Mouse (Mus musculus) retina, embryonic 14.5 days (tissue): ENCODE measurements around the gene Tiprl.

ENCODE experiments used
- DNase-seq: peaks from one replicate; pipeline ENCODE4 v3.0.0-alpha.2; 2015; ENCODE audit warnings: low spot score

Tiprl gene

DNA sequence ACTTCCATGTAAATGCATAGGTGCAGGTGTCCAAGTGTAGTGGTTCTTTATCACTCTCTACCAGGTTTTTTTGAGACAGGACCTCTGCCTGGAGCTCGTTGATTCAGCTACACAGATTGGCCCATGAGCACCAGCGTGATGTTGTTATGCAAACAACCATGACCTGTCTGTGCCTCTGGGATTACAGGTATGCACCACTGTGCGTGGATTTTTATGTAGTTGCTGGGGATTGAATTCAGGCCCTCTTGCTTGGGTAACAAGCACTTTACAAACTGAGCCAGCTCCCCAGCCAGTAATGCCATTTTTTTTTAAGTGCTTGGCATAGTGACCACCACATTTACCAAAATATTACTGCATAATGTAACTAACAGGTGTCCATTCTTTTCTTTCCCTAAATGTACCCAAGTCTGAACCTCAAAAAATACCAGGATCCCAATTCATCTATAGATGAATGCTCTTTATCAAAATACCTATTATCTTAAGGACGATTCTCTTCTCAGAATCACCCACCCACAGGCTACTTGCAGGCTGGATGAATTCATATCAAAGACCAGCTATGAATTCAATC is 35.3 kb downstream of the Tiprl start:
- DNase-seq = no peak

GRCm38 (mm10) chr1:165200748-165201147 is 36.0 kb downstream of the Tiprl start:
- no peak for DNase-seq

DNA sequence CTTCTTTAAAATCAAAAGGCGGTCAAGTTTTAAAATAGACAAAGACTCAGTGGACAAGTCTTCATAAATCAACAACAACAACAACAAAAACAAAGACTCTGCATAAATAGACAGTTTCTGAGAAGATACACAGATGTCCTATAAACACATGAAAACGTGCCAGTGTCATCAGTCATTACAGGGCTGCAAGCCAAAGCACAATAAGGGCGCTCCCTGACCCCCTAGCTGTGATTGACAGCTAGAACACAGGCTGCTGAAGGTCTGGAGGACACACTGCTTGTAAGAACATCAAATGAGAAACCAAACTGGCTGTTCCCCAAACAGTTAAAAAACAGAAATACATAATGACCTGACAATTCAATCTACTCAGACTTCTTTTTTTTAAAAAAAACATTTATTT is 37.2 kb downstream of the Tiprl start:
- DNase-seq = no peak

DNA sequence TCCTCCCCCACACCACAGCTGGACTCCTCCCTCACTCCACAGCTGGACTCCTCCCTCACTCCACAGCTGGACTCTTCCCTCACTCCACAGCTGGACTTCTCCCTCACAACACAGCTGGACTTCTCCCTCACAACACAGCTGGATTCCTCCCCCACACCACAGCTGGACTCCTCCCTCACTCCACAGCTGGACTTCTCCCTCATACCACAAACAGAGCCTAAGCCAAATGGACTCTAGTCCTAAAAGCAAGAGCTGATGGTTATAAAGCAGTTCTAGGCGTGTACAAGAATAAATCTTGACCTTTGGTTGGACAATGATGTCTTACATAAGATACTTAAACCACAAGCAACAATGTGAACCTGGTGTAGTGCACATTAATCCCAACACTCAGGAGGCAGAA is 37.8 kb downstream of the Tiprl start:
- DNase-seq = no peak

DNA sequence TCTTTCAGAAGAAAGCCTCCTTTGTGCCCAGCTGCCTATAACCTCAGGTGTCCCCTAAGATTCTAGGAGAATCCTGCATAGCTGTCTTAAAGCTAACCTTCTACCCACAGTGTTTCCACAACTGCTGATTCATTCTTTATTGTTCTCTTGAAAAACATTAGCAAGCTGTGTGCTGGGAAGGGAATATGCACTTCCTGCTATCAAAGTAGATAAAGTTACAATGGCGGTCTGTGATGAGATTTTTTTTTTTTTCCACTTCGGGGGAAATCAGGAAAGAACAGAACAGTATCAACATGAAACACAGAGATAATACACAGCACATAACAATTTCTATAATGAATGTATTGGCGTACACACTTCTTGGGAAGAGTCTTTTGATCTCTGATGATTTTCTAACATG is 38.9 kb downstream of the Tiprl start:
- DNase-seq = no peak

GRCm38 (mm10) chr1:165195396-165195960 is 41.3 kb downstream of the Tiprl start:
- DNase-seq = no peak

DNA sequence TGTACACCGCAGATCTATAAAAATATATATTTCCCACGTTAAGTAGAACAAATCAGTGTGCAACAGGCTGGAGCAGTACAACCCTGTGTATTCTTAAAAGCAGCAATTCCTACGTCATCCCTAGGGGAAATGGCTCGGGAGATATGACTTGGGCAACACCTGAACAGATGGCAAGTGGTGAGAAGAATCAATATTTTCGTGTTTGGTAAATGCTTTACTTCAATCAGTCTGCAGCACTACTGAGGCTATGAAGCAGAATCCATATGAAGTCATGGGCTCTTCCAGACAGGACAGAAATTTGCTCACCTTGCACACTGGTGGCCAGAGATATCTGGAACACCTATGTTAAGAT is 42.2 kb downstream of the Tiprl start:
- DNase-seq = no peak

DNA sequence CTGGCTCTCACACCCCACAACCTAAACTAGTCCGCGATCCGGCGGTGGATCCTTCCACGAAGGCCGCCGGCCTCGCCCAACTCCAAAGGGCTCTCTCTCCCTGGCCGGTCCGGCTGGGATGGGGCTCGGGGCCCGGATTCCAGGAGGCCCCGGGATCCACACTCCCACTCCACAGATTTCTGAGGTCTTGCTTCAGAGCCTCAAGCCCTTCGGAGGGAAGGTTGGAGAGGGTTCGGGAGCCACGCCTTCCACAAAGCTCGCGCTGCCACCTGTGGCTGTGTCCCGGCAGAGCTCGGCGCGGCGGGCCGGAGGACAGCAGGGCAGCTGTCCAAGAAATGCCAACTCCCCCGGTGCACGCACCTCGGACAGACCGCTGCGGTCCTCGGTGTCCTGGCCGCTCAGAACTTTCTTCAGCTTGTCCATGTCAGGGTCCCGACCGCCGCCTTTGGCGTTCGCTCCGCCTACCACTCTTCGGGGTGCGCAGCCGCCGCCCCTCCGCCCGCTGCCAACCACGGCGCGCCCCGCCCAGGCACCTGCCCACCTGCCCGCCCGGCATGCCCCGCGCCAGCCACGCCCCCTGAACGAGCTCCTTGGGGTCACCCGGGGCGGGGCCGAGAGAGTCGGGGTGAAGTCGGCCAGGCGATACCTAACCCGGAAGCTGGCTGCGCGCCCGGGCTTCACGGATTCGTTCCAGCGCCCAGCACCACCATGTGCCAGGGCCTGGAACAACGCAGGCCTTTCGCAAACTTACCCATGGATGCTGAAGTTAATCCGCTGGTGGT is 42.7 kb downstream of the Tiprl start, which contains the start of gene Sft2d2:
TSS of gene Sft2d2 (minus strand) at position 559 of the 782 bp plus-strand sequence.
- DNase-seq = peak; percentile 80

DNA sequence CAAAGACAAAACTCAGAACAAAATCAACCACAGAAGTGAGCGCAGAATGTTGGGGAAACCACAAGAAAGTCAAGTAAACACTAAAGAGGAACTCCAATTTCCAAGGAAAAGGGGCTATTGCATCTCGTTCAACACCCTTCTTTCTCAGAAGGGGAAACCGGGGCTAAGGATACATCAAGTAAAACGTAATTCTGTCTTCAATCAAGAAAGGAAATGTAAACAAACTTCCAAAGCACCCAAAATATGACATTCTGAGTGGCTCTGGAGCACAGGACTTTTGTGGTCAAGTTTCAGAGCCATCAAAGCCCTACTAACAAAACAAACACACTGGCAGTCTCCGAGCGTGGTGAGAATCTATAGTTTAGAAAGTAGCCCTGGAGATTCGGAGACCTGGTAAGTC is 43.4 kb downstream of the Tiprl start:
- no peak for DNase-seq

GRCm38 (mm10) chr1:165192714-165193264 is 44.0 kb downstream of the Tiprl start:
- no peak for DNase-seq

GRCm38 (mm10) chr1:165192102-165192501 is 44.7 kb downstream of the Tiprl start:
- DNase-seq = no peak

DNA sequence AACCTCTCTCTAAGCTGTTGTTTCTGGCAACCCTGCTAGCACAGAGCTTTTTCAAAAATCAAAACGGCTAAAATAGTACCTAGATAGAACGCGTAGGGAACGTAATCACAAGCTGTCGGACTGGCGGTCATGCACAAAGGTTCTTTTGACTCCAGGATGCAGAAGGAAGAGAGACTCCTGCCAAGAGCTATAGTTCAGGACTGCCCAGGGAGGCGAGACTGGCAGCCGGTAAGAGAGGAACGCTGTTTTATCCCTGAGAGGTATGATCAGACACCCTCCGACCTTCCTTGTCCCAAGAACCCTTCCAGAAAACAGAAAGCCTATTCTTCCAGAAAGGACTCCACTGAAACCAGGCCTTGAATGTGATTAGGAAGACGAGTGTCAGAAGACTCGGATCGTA is 45.2 kb downstream of the Tiprl start:
- no peak for DNase-seq

GRCm38 (mm10) chr1:165190571-165191273 is 46.1 kb downstream of the Tiprl start:
- DNase-seq = no peak

DNA sequence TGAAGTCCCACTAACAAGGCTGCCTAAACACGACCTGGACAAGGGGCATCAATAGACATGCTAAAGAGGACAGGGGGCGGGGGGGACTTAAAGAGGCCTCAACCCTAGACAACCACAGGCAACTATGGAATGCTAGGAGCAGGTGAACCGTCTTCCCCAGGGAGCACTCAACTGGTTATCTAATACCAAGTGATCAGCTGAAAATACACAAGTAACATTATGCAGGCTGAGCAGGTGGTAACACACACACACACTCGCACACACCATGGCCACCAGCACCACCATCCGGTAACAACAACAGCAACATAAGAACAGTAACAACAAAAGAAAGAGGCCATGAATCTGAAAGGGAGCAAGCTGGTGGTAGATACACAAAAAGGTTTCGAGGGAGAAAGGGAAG is 46.7 kb downstream of the Tiprl start:
- DNase-seq = no peak

- DNase-seq = no peak
Measured at GRCm38 (mm10) chr1:165188806-165189580, 47.8 kb downstream of the Tiprl start.

DNA sequence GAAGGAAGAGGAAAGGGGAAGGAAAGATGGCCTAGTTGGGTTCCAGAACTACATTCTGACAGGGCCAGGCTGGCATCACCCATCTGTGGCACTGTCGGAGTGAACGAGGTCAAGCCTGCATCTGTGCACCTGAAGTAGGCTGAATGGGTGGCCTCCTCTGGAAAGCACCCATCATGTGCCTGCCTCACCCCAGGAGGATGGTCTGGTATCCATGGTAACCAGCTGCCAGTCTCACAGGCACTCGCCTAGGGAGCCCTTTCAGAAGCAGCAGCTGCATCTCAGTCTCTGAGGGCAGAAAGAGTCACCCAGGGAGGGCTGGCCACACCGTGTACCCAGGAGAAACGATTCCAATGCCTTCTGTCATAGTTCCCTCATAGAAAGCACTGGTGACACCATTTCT is 49.4 kb downstream of the Tiprl start:
- peak; percentile 36 for DNase-seq

GRCm38 (mm10) chr1:165186491-165186890 is 50.3 kb downstream of the Tiprl start:
- DNase-seq = no peak

DNA sequence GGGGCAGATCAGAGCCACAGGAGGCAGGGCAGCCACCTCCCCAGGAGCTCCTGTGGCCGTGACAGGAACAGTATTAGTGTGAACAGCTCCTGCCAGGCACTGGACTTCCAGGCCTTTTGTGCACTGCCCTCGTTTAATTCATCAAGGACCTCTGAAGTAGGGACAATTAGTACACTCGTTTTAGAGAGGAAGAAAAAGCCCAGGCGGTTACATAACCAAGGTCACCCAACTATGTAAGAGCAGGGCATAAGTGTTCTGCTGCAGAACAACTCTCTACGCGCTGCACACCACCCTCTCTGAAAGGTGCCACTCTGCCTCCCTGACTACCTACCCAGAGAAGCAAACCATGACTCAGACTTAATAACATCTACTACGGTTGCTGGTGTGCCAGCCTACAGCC is 51.7 kb downstream of the Tiprl start:
- no peak for DNase-seq

DNA sequence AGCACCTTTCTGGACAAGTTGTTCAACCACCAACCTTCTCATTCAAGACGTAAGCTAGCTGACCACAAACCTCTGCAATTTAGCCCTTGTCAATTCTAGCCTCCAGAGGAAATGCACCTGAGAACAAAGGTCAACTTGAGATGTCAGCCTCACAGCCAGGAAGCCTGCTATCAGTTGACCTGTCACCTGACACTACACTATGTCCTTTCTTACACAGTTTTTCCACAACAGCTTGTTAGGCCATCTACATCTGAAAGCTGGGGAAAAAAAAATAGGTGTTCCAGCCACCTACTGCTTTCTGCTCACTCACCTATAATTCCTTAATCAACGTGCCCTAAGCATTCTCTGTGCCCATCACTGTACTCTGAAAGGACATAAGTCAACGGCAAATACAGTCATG is 52.6 kb downstream of the Tiprl start:
- DNase-seq = no peak

DNA sequence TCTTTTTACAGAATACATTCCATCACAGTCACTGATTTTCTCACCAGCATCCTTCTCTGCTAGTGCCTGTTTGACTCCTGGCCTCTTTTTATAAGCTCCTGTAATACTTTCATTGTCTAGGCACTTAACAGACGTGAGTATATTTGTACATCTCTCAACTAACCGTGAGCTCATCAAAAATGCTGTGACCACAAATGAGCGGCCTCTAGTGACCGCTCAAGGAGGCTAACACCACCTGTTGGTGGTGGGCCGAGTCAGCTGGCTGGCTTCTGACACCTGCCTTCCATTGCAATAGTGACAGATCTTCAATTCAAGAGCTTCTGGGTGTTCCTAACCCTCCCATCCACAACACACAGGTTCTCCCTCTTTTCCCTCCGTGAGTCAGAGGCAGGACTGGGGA is 53.4 kb downstream of the Tiprl start:
- no peak for DNase-seq

DNA sequence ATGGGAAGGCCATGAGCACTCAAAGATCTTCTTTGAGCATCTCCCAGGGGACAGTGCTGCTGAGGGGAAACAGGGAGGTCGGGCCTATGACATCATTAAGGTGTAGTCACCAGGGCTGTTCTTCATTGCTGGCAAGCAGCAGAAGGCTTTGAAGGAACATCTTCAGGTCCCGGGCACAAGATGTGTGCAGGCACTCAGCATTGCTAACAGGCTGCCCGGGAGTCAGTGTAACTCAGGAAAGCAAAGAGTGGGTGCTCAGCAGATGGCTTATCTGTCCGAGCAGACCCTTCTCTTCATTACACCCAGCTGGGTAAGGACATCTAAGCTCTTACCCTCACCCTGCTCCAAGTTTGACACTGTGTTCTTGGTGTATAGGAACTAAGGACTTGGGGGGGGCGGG is 57.5 kb downstream of the Tiprl start:
- no peak for DNase-seq

DNA sequence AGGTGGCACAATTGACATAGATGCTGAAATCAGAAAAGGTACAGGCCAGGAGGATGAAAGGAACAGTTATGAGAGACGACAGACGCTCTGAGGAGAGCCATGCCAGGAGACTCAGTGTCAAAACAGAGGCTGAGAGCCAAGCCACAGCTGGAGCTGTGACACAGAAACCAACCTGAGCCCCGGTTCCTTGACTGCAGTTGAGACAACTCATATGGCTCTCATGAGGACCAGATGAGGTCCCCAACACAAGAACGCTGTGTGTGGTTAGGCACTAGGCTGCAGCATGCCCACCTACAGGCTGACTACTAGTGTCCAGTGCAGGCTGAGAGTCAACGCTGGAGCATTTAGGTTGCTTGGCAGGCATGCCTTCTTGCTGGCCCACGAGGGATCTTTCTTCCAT is 58.7 kb downstream of the Tiprl start:
- DNase-seq = no peak
